Mouse (Mus musculus) forebrain, postnatal 0 days (tissue): ENCODE measurements around the gene 1700057G04Rik. TPM values are rescaled to one million over a fixed set of nuclear protein-coding genes. Genes with fewer than 3 reads are reported as not detected.

Source experiments
- ATAC-seq: fragments of 200-750 bp; cut with Nextera tagmentation; 2 replicates; pipeline ENCODE4 v1.8.0; 2017; ENCODE audit warnings: mild to moderate bottlenecking, moderate library complexity
- DNase-seq: peaks from one replicate; pipeline ENCODE4 v3.0.0-alpha.2; 2015
- H3K27ac ChIP-seq: fragments of 300-500 bp; sonication (generic); 2 replicates; pipeline ENCODE4 v1.5.1; 2014; ENCODE audit warnings: low read depth, mild to moderate bottlenecking, antibody characterized with exemption, low read length, moderate library complexity, mixed read lengths
- H3K27me3 ChIP-seq: fragments of 300-500 bp; sonication (generic); 2 replicates; pipeline ENCODE4 v1.6.1; 2014; ENCODE audit warnings: mild to moderate bottlenecking, low read length, mixed read lengths; ENCODE audit not compliant: insufficient read depth
- H3K36me3 ChIP-seq: fragments of 300-500 bp; sonication (generic); 2 replicates; pipeline ENCODE4 v1.6.1; 2014; ENCODE audit warnings: mild to moderate bottlenecking, moderate library complexity; ENCODE audit not compliant: insufficient read depth
- H3K4me1 ChIP-seq: fragments of 300-500 bp; sonication (generic); 2 replicates; pipeline ENCODE4 v1.6.1; 2014; ENCODE audit warnings: antibody characterized with exemption; ENCODE audit not compliant: insufficient read depth
- H3K4me2 ChIP-seq: fragments of 300-500 bp; sonication (generic); 2 replicates; pipeline ENCODE4 v1.6.1; 2014; ENCODE audit warnings: low read depth, mild to moderate bottlenecking, moderate library complexity
- H3K4me3 ChIP-seq: fragments of 300-500 bp; sonication (generic); 2 replicates; pipeline ENCODE4 v1.5.1; 2014; ENCODE audit warnings: low read depth, low read length, mixed read lengths
- H3K9ac ChIP-seq: fragments of 300-500 bp; sonication (generic); 2 replicates; pipeline ENCODE4 v1.6.1; 2014; ENCODE audit warnings: mild to moderate bottlenecking
- H3K9me3 ChIP-seq: fragments of 300-500 bp; sonication (generic); 2 replicates; pipeline ENCODE4 v1.6.1; 2016; ENCODE audit warnings: low read length
- CTCF ChIP-seq: sonication (generic); IDR thresholded peaks from 2 replicates; pipeline ENCODE4 v1.5.1; 2016; ENCODE audit warnings: antibody characterized with exemption, control low read depth, low read depth
- whole genome bisulfite sequencing: fragments of 180-500 bp; shearing (Covaris S2); extraction: QIAGEN DNeasy Blood & Tissue Kit; methylation state at CpG from one replicate; pipeline ENCODE4 v1.1.7; 2014; 5-methylcytosine and 5-hydroxymethylcytosine counted together
- microRNA-seq, 2 experiments: library from miRNA; unstranded; fragments of <30 nt; microRNA quantifications; one replicate each; pipeline ENCODE4; 2016
- polyA plus RNA-seq: library from polyadenylated mRNA; unstranded; fragments of >200 nt; fragmentation: Nextera tagmentation; extraction: Ambion mirVana; gene quantifications from 2 replicates; pipeline ENCODE4 v1.2.1, GENCODE M21; 2015
- total RNA-seq: library from RNA; depleted of rRNA; stranded (reverse); fragments of >200 nt; gene quantifications from 2 replicates; pipeline ENCODE4 v1.2.3, GENCODE M21; 2014; rRNA removed

1700057G04Rik gene
- total and polyA plus RNA-seq, 2 experiments from 2014 or later: not detected

- Histone ChIP-seq H3K36me3 (no peaks in the 10 kb centered on the region), H3K4me2 (no peak overlapping the region), H3K4me1 (no peaks in the 10 kb centered on the region), H3K9ac (no peak overlapping the region), H3K9me3 (no peaks in the 10 kb centered on the region), H3K27me3 (no peaks in the 10 kb centered on the region), H3K27ac (no peak overlapping the region), H3K4me3 (no peak overlapping the region)
- no peak for DNase-seq
- 77% methylated on average over 3 of the region's 3 CpGs for WGBS
- no peak for TF ChIP-seq CTCF
- no peak for ATAC-seq
Measured at GRCm38 (mm10) chr9:92384401-92384800, 75.2 kb downstream of the 1700057G04Rik start.

DNA sequence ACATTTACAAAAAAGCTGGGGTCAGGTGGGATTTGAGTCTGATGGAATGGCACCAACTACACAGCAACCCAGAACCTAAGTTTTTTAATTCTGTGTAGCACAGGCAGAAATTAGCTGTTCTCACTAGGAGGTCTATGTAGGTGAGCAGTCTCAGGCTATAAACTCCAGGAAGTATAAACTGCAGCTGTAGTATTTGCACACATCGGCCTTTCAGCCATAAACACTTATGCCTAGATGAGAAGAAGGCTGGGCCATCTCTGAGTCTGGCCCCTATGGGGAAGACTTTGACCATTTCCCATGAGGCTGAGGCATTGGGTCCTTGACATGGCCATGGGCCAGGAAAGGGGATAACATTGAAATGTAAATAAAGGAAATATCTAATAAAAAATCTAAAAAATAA is 76.7 kb downstream of the 1700057G04Rik start:
- DNase-seq (no peak), ATAC-seq (no peak)
- TF ChIP-seq CTCF: no peak
- H3K4me3 ChIP-seq: no peak overlapping the region
- H3K4me2 ChIP-seq: no peak overlapping the region
- H3K27me3 ChIP-seq: no peaks in the 10 kb centered on the region
- 89% methylated on average over 1 of the region's 1 CpGs for WGBS
- no peak overlapping the region for H3K9ac ChIP-seq
- H3K4me1 ChIP-seq: no peaks in the 10 kb centered on the region
- no peaks in the 10 kb centered on the region for H3K9me3 ChIP-seq
- H3K27ac ChIP-seq: no peak overlapping the region
- H3K36me3 ChIP-seq: no peaks in the 10 kb centered on the region

- Histone ChIP-seq H3K9ac (no peak overlapping the region), H3K36me3 (no peaks in the 10 kb centered on the region), H3K4me1 (no peaks in the 10 kb centered on the region), H3K4me3 (no peak overlapping the region), H3K9me3 (no peaks in the 10 kb centered on the region), H3K27ac (no peak overlapping the region), H3K4me2 (no peak overlapping the region), H3K27me3 (no peaks in the 10 kb centered on the region)
- DNase-seq: no peak
- TF ChIP-seq CTCF: no peak
- 74% methylated on average over 1 of the region's 1 CpGs for WGBS
- ATAC-seq: no peak
Measured at GRCm38 (mm10) chr9:92386871-92387270, 77.7 kb downstream of the 1700057G04Rik start.

- TF ChIP-seq CTCF: no peak
- Histone ChIP-seq H3K27me3 (no peaks in the 10 kb centered on the region), H3K4me3 (no peak overlapping the region), H3K9ac (no peak overlapping the region), H3K4me1 (no peaks in the 10 kb centered on the region), H3K4me2 (no peak overlapping the region), H3K27ac (no peak overlapping the region), H3K9me3 (no peaks in the 10 kb centered on the region), H3K36me3 (no peaks in the 10 kb centered on the region)
- ATAC-seq (no peak), DNase-seq (no peak)
- 91% methylated on average over 1 of the region's 1 CpGs for WGBS
Measured at GRCm38 (mm10) chr9:92387404-92387803, 78.2 kb downstream of the 1700057G04Rik start.

GRCm38 (mm10) chr9:92402628-92403027 is 93.5 kb downstream of the 1700057G04Rik start:
- 85% methylated on average over 5 of the region's 5 CpGs for WGBS
- Histone ChIP-seq H3K27ac (no peak overlapping the region), H3K9ac (no peak overlapping the region), H3K27me3 (no peaks in the 10 kb centered on the region), H3K9me3 (no peaks in the 10 kb centered on the region), H3K36me3 (no peaks in the 10 kb centered on the region), H3K4me2 (no peak overlapping the region), H3K4me3 (no peak overlapping the region), H3K4me1 (no peaks in the 10 kb centered on the region)
- DNase-seq (no peak), ATAC-seq (no peak)
- no peak for TF ChIP-seq CTCF

Small RNA genes lying within 50 kb of the gene (microRNA-seq; reads per million reads assigned to microRNA genes)
- 0 reads per million in 2 experiments for gene Mir6386

Other genes with a start within 250 kb of the 1700057G04Rik start
- gene Plscr5, start 116.4 kb upstream of the 1700057G04Rik start, total RNA-seq: 0.24 TPM in 1 of 2 replicates, not detected in the other
- 0.20 and 0.68 TPM in 2 replicates for gene Plscr5, start 116.4 kb upstream of the 1700057G04Rik start, polyA plus RNA-seq
- gene Plscr1, start 59.6 kb upstream of the 1700057G04Rik start, total RNA-seq: 5.1 and 6.9 TPM in 2 replicates
- 5.0 and 6.1 TPM in 2 replicates for gene Plscr1, start 59.6 kb upstream of the 1700057G04Rik start, polyA plus RNA-seq
- 1.7 and 2.7 TPM in 2 replicates for gene Plscr2, start 33.8 kb upstream of the 1700057G04Rik start, total RNA-seq
- gene Plscr2, start 33.8 kb upstream of the 1700057G04Rik start, polyA plus RNA-seq: 2.0 and 2.1 TPM in 2 replicates
- 1.0 and 1.7 TPM in 2 replicates for gene Plscr4, start 148.0 kb downstream of the 1700057G04Rik start, total RNA-seq
- gene Plscr4, start 148.0 kb downstream of the 1700057G04Rik start, polyA plus RNA-seq: 2.1 and 3.0 TPM in 2 replicates
- gene Plod2, start 232.8 kb downstream of the 1700057G04Rik start, total RNA-seq: 10.8 and 17.4 TPM in 2 replicates
- 5.0 and 6.2 TPM in 2 replicates for gene Plod2, start 232.8 kb downstream of the 1700057G04Rik start, polyA plus RNA-seq